Mouse (Mus musculus) lung, postnatal 0 days (tissue): Measurements from ENCODE around the gene Slc51b. TPM values are rescaled to one million over a fixed set of nuclear protein-coding genes. Genes with fewer than 3 reads are reported as not detected.

Source experiments
- ATAC-seq: fragments of 200-750 bp; cut with Nextera tagmentation; 2 replicates; pipeline ENCODE4 v1.8.0; 2017; ENCODE audit warnings: moderate library complexity
- DNase-seq: peaks from one replicate; pipeline ENCODE4 v3.0.0-alpha.2; 2016; ENCODE audit warnings: low spot score
- H3K27ac ChIP-seq: fragments of 300-500 bp; sonication (generic); 2 replicates; pipeline ENCODE4 v1.5.1; 2014; ENCODE audit warnings: antibody characterized with exemption, mild to moderate bottlenecking, low read length, mixed read lengths
- H3K27me3 ChIP-seq: fragments of 300-500 bp; sonication (generic); replicated peaks from 2 replicates; pipeline ENCODE4 v1.6.1; 2014; ENCODE audit warnings: low read length, mixed read lengths; ENCODE audit not compliant: insufficient read depth
- H3K36me3 ChIP-seq: fragments of 300-500 bp; sonication (generic); 2 replicates; pipeline ENCODE4 v1.6.1; 2014; ENCODE audit warnings: low read length, mixed read lengths; ENCODE audit not compliant: insufficient read depth
- H3K4me1 ChIP-seq: fragments of 300-500 bp; sonication (generic); 2 replicates; pipeline ENCODE4 v1.6.1; 2014; ENCODE audit warnings: antibody characterized with exemption, low read depth, low read length, mixed read lengths; ENCODE audit not compliant: insufficient read depth
- H3K4me2 ChIP-seq: fragments of 300-500 bp; sonication (generic); replicated peaks from 2 replicates; pipeline ENCODE4 v1.6.1; 2014; ENCODE audit warnings: low read depth, mild to moderate bottlenecking, low read length, moderate library complexity, mixed read lengths
- H3K4me3 ChIP-seq: fragments of 300-500 bp; sonication (generic); 2 replicates; pipeline ENCODE4 v1.5.1; 2014; ENCODE audit warnings: low read depth, low read length
- H3K9ac ChIP-seq: fragments of 300-500 bp; sonication (generic); replicated peaks from 2 replicates; pipeline ENCODE4 v1.6.1; 2014; ENCODE audit warnings: low read depth, mild to moderate bottlenecking
- H3K9me3 ChIP-seq: fragments of 300-500 bp; sonication (generic); 2 replicates; pipeline ENCODE4 v1.6.1; 2016; ENCODE audit warnings: low read length, mixed read lengths
- CTCF ChIP-seq: IDR thresholded peaks from 2 replicates; pipeline ENCODE4 v1.5.1; 2016; ENCODE audit warnings: antibody characterized with exemption, mild to moderate bottlenecking
- EP300 ChIP-seq: IDR thresholded peaks from 2 replicates; pipeline ENCODE4 v1.6.1; 2016; ENCODE audit warnings: antibody characterized with exemption, mild to moderate bottlenecking, control low read depth
- WGBS: fragments of 180-500 bp; shearing (Covaris S2); extraction: QIAGEN DNeasy Blood & Tissue Kit; methylation state at CpG from one replicate; pipeline ENCODE4 v1.1.7; 2014; 5-methylcytosine and 5-hydroxymethylcytosine counted together
- polyA plus RNA-seq: library from polyadenylated mRNA; unstranded; fragments of >200 nt; fragmentation: Nextera tagmentation; extraction: Ambion mirVana; gene quantifications from 2 replicates; pipeline ENCODE4 v1.2.1, GENCODE M21; 2015

The Slc51b gene
- polyA plus RNA-seq, 1 experiment from 2014 or later, result not detected

GRCm38 (mm10) chr9:65407327-65407726 is 15.4 kb downstream of the Slc51b start:
- Histone ChIP-seq H3K36me3 (no peaks in the 10 kb centered on the region; the same call in 1 of the 2 replicates), H3K9me3 (no peaks in the 10 kb centered on the region), H3K9ac (no peak overlapping the region), H3K4me3 (no peak overlapping the region), H3K4me1 (peaks cover 13% of the 10 kb centered on the region), H3K27me3 (no peaks in the 10 kb centered on the region), H3K4me2 (no peak overlapping the region), H3K27ac (peak overlapping the region; percentile 71; the same call in 1 of the 2 replicates)
- DNase-seq (no peak), ATAC-seq (no peak)
- WGBS, result 78% methylated on average over 5 of the region's 5 CpGs
- TF ChIP-seq CTCF (no peak), EP300 (no peak)

DNA sequence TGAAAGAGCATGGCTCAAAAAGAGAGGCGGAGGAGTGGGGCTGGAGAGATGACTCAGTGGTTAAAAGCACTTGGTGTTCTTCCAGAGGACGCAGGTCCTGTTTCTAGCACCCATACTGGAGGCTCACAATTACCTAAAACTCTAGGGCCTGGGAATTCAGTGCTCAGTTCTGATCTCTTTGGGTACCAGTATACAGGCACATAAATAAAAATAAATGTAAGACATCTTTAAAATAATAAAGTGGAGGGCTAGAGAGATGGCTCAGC is 17.6 kb downstream of the Slc51b start:
- H3K9ac ChIP-seq, result no peak overlapping the region
- peak overlapping the region; percentile 85 for H3K27ac ChIP-seq
- H3K36me3 ChIP-seq, result no peaks in the 10 kb centered on the region
- no peak for TF ChIP-seq CTCF
- peak; percentile 30; the same call in 1 of the 2 replicates for TF ChIP-seq EP300
- peaks cover 13% of the 10 kb centered on the region for H3K4me1 ChIP-seq
- H3K4me2 ChIP-seq, result no peak overlapping the region
- H3K4me3 ChIP-seq, result no peak overlapping the region
- peak; percentile 56 for DNase-seq
- H3K27me3 ChIP-seq, result no peaks in the 10 kb centered on the region
- no peaks in the 10 kb centered on the region for H3K9me3 ChIP-seq
- ATAC-seq, result no peak
- 46% methylated on average over 2 of the region's 2 CpGs for WGBS

- WGBS, result 34% methylated on average over 15 of the region's 15 CpGs
- H3K4me1 ChIP-seq, result peaks cover 13% of the 10 kb centered on the region
- no peak overlapping the region for H3K4me3 ChIP-seq
- no peaks in the 10 kb centered on the region for H3K9me3 ChIP-seq
- H3K27me3 ChIP-seq, result no peaks in the 10 kb centered on the region
- ATAC-seq (peak; percentile 57), DNase-seq (peak; percentile 93)
- TF ChIP-seq EP300 (peak; percentile 75), CTCF (peak; percentile 32)
- peak overlapping the region; percentile 85 for H3K27ac ChIP-seq
- peak overlapping the region; percentile 25; the same call in 1 of the 2 replicates for H3K4me2 ChIP-seq
- no peaks in the 10 kb centered on the region for H3K36me3 ChIP-seq
- H3K9ac ChIP-seq, result no peak overlapping the region
Measured at GRCm38 (mm10) chr9:65404331-65405183, 18.2 kb downstream of the Slc51b start.

DNA sequence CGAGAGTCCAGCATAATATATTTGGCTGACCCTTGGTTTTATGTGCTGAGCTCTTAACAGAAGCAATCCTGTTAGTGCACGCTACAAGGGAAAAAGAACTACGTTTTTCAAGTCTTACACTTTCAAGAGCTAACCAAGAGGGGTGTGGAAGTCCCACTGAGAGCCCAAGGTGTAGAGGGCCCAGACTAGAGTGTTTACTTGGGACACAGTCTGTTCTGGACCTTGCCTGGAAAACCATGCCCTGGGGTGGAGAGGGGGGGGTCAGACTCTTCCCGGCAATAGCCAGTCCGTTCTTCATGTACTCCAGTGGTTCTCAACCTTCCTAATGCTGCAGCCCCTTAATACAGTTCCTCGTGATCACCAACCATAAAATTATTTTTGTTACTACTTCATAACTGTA is 22.8 kb downstream of the Slc51b start:
- WGBS, result 34% methylated on average over 6 of the region's 6 CpGs
- TF ChIP-seq EP300, result peak; percentile 93
- no peak for TF ChIP-seq CTCF
- H3K4me1 ChIP-seq, result peaks cover 15% of the 10 kb centered on the region
- no peaks in the 10 kb centered on the region for H3K9me3 ChIP-seq
- peak overlapping the region; percentile 1; the same call in 1 of the 2 replicates for H3K9ac ChIP-seq
- no peaks in the 10 kb centered on the region for H3K27me3 ChIP-seq
- peak; percentile 76 for ATAC-seq
- H3K4me3 ChIP-seq, result peak overlapping the region; percentile 64
- peak; percentile 86 for DNase-seq
- peak overlapping the region; percentile 73 for H3K4me2 ChIP-seq
- peak overlapping the region; percentile 85 for H3K27ac ChIP-seq
- H3K36me3 ChIP-seq, result no peaks in the 10 kb centered on the region

- Histone ChIP-seq H3K4me1 (peaks cover 11% of the 10 kb centered on the region), H3K4me3 (peak within 1 kb of the TSS; percentile 64), H3K36me3 (no peaks in the 10 kb centered on the region), H3K9me3 (no peaks in the 10 kb centered on the region), H3K27me3 (no peaks in the 10 kb centered on the region), H3K27ac (peak within 1 kb of the TSS; percentile 85), H3K9ac (peak within 1 kb of the TSS; percentile 55), H3K4me2 (peak within 1 kb of the TSS; percentile 73)
- ATAC-seq, result peak; percentile 66
- 4% methylated on average over 24 of the region's 24 CpGs for WGBS
- peak; percentile 88 for DNase-seq
- TF ChIP-seq EP300 (no peak), CTCF (no peak)
Measured at GRCm38 (mm10) chr9:65398279-65398678, 24.5 kb downstream of the Slc51b start, which contains the start of gene Rasl12. Gene Rasl12, plus strand, starts transcription at chr9:65398506.

GRCm38 (mm10) chr9:65394360-65394759 is 28.4 kb downstream of the Slc51b start:
- TF ChIP-seq CTCF (no peak), EP300 (no peak)
- H3K36me3 ChIP-seq, result no peaks in the 10 kb centered on the region
- no peak overlapping the region for H3K4me2 ChIP-seq
- no peak overlapping the region for H3K4me3 ChIP-seq
- DNase-seq (no peak), ATAC-seq (peak; percentile 21)
- WGBS, result 57% methylated on average over 2 of the region's 2 CpGs
- peaks cover 11% of the 10 kb centered on the region for H3K27me3 ChIP-seq
- H3K9me3 ChIP-seq, result no peaks in the 10 kb centered on the region
- H3K4me1 ChIP-seq, result peaks cover 9% of the 10 kb centered on the region; the same call in 1 of the 2 replicates
- H3K9ac ChIP-seq, result no peak overlapping the region
- H3K27ac ChIP-seq, result peak overlapping the region; percentile 35; the same call in 1 of the 2 replicates
